Mouse (Mus musculus): ENCODE results near the gene Olfr1564. TPM values are rescaled to one million over a fixed set of nuclear protein-coding genes. Genes with fewer than 3 reads are reported as not detected.
A peak's percentile ranks its signal among the peaks of the same experiment; 100 is the strongest.
"Not testable (repeated sequence)": the region's sequence is repeated elsewhere in the genome, so short reads cannot be mapped to it uniquely, and the experiment has no call there.

Olfr1564 gene
- total RNA-seq (2014; rRNA removed) (0.07 TPM in 1 of 2 replicates, not detected in the other), polyA plus RNA-seq (2012; rRNA removed) (not detected in 2 replicates)

GRCm38 (mm10) chr17:33221590-33221989 lies at the start of gene Olfr1564:
Olfr1564 (minus strand) TSS chr17:33221690.
- 78% methylated on average over 2 of the region's 2 CpGs for WGBS
- no peak within 1 kb of the TSS for H3K9ac ChIP-seq (ENCODE audit: low read depth, low read length)

DNA sequence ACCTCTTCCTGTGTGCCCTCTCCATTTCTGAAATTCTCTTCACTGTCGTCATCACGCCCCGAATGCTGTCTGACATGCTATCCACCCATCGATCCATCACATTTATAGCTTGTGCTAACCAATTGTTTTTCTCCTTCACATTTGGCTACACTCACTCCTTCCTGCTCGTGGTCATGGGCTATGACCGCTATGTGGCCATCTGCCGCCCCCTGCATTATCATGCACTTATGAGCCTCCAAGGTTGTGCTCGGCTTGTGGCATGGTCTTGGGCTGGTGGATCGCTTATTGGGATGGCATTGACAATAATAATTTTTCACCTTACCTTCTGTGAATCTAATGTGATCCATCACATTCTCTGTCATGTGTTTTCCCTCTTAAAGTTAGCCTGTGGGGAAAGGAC lies 47.4 kb upstream of the Olfr1564 start:
- no peak for DNase-seq (ENCODE audit: extremely low read depth, low read depth, low spot score)
- no peaks in the 10 kb centered on the region for H3K36me3 ChIP-seq (ENCODE audit: control insufficient read depth, insufficient read depth, low read length)
- no peak overlapping the region for H3K27ac ChIP-seq (replicated peaks; ENCODE audit: insufficient read depth, low read depth, low read length)
- WGBS, result 84% methylated on average over 9 of the region's 9 CpGs
- H3K79me2 ChIP-seq (ENCODE audit: control insufficient read depth, insufficient read depth, low read length), result no peaks in the 10 kb centered on the region
- TF ChIP-seq POLR2A (IDR thresholded peaks at IDR 0.05; ENCODE audit: extremely low read depth, insufficient read depth, low read length), result no peak
- no peak for TF ChIP-seq CTCF (IDR thresholded peaks at IDR 0.05; ENCODE audit: low read depth, low read length)
- no peak overlapping the region for H3K9ac ChIP-seq (ENCODE audit: low read depth, low read length)
- H3K27me3 ChIP-seq (ENCODE audit: control insufficient read depth, insufficient read depth, low read length), result no peaks in the 10 kb centered on the region
- no peaks in the 10 kb centered on the region for H3K4me1 ChIP-seq (ENCODE audit: control insufficient read depth, insufficient read depth, low read length)
- no peak overlapping the region for H3K4me3 ChIP-seq (ENCODE audit: insufficient read depth, low read depth, low read length)

More at GRCm38 (mm10) chr17:33221590-33221989, at the start of gene Olfr1564:
- TF ChIP-seq CTCF (IDR thresholded peaks at IDR 0.05; ENCODE audit: low read depth, low read length), result no peak
- TF ChIP-seq POLR2A (IDR thresholded peaks at IDR 0.05; ENCODE audit: extremely low read depth, insufficient read depth, low read length), result no peak
- no peaks in the 10 kb centered on the region for H3K36me3 ChIP-seq (ENCODE audit: control insufficient read depth, insufficient read depth, low read length)
- DNase-seq (ENCODE audit: extremely low read depth, low read depth, low spot score), result no peak
- H3K79me2 ChIP-seq (ENCODE audit: control insufficient read depth, insufficient read depth, low read length), result no peaks in the 10 kb centered on the region
- H3K27ac ChIP-seq (replicated peaks; ENCODE audit: insufficient read depth, low read depth, low read length), result no peak within 1 kb of the TSS
- H3K4me3 ChIP-seq (ENCODE audit: insufficient read depth, low read depth, low read length), result no peak within 1 kb of the TSS
- no peaks in the 10 kb centered on the region for H3K27me3 ChIP-seq (ENCODE audit: control insufficient read depth, insufficient read depth, low read length)
- no peaks in the 10 kb centered on the region for H3K4me1 ChIP-seq (ENCODE audit: control insufficient read depth, insufficient read depth, low read length)

DNA sequence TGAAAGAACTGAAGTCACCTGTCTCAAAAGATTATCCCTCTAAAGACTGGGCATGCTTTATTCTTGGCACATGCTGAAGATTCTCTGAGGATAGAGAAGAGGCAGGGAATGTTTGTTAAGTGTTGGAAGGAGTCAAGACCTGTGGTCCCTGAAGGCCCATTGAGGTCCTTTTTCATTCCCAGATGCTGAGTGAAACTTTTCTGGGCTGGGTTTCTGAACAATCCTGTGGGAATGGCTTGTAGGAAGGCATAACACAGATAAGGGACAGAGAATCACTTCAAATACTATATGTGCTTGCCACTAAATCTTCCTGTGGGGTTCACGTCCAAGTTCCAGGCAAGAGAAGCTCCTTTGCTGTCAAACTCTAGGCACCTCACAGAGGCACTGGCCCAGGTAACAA lies 42.9 kb upstream of the Olfr1564 start, which contains the start of gene Olfr63:
Gene Olfr63 (plus strand): TSS at position 301 of the 400 bp plus-strand sequence.
- DNase-seq (ENCODE audit: extremely low read depth, low read depth, low spot score), result no peak
- Histone ChIP-seq H3K27ac (replicated peaks; ENCODE audit: insufficient read depth, low read depth, low read length) (no peak within 1 kb of the TSS), H3K79me2 (ENCODE audit: control insufficient read depth, insufficient read depth, low read length) (no peaks in the 10 kb centered on the region), H3K4me1 (ENCODE audit: control insufficient read depth, insufficient read depth, low read length) (no peaks in the 10 kb centered on the region), H3K36me3 (ENCODE audit: control insufficient read depth, insufficient read depth, low read length) (no peaks in the 10 kb centered on the region), H3K4me3 (ENCODE audit: insufficient read depth, low read depth, low read length) (no peak within 1 kb of the TSS), H3K9ac (ENCODE audit: low read depth, low read length) (no peak within 1 kb of the TSS), H3K27me3 (ENCODE audit: control insufficient read depth, insufficient read depth, low read length) (no peaks in the 10 kb centered on the region)
- 76% methylated on average over 1 of the region's 1 CpGs for WGBS
- TF ChIP-seq CTCF (IDR thresholded peaks at IDR 0.05; ENCODE audit: low read depth, low read length), result no peak
- TF ChIP-seq POLR2A (IDR thresholded peaks at IDR 0.05; ENCODE audit: extremely low read depth, insufficient read depth, low read length), result no peak

GRCm38 (mm10) chr17:33255319-33255657 lies 33.8 kb upstream of the Olfr1564 start:
- not testable (repeated sequence) for DNase-seq (ENCODE audit: extremely low read depth, low read depth, low spot score); H3K27ac ChIP-seq (replicated peaks; ENCODE audit: insufficient read depth, low read depth, low read length); H3K36me3 ChIP-seq (ENCODE audit: control insufficient read depth, insufficient read depth, low read length); H3K9ac ChIP-seq (ENCODE audit: low read depth, low read length); H3K4me3 ChIP-seq (ENCODE audit: insufficient read depth, low read depth, low read length); H3K4me1 ChIP-seq (ENCODE audit: control insufficient read depth, insufficient read depth, low read length); H3K79me2 ChIP-seq (ENCODE audit: control insufficient read depth, insufficient read depth, low read length); H3K27me3 ChIP-seq (ENCODE audit: control insufficient read depth, insufficient read depth, low read length)
- WGBS, result no CpG with 5 or more reads among the region's 2 CpGs

GRCm38 (mm10) chr17:33254530-33255318 lies 33.2 kb upstream of the Olfr1564 start, which contains the start of gene Zfp955a:
Zfp955a (minus strand) TSS chr17:33255145.
- not testable (repeated sequence) for H3K9ac ChIP-seq (ENCODE audit: low read depth, low read length); H3K27ac ChIP-seq (replicated peaks; ENCODE audit: insufficient read depth, low read depth, low read length); H3K36me3 ChIP-seq (ENCODE audit: control insufficient read depth, insufficient read depth, low read length); H3K4me3 ChIP-seq (ENCODE audit: insufficient read depth, low read depth, low read length); DNase-seq (ENCODE audit: extremely low read depth, low read depth, low spot score); H3K27me3 ChIP-seq (ENCODE audit: control insufficient read depth, insufficient read depth, low read length); H3K79me2 ChIP-seq (ENCODE audit: control insufficient read depth, insufficient read depth, low read length); H3K4me1 ChIP-seq (ENCODE audit: control insufficient read depth, insufficient read depth, low read length)
- 33% methylated on average over 1 of the region's 34 CpGs for WGBS

DNA sequence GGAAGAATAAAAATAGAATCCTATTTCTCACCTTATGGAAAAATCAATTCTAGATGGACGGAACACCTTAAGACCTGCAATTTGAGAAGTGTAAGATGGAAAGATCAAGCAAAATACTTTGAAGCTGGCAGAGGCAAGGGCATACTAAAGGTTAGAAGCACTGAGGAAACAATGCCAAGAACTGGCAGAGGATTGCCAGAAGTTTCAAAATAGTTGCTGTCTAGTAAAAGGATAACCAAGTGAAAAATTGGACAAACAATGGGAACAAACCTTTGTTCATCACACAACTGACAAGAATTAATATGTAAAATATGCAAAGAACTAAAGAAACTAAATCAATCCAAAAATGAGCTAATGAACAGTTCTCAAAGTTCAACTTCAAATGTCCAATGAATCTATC lies 15.2 kb upstream of the Olfr1564 start:
- H3K4me1 ChIP-seq (ENCODE audit: control insufficient read depth, insufficient read depth, low read length), result not testable (repeated sequence)
- DNase-seq (ENCODE audit: extremely low read depth, low read depth, low spot score), result peak; percentile 87
- WGBS, result 28% methylated on average over 1 of the region's 1 CpGs

GRCm38 (mm10) chr17:33191002-33191401 lies 30.5 kb downstream of the Olfr1564 start, which contains the start of gene Olfr239:
Olfr239 (plus strand) TSS chr17:33191302.
- not testable (repeated sequence) for H3K9ac ChIP-seq (ENCODE audit: low read depth, low read length); H3K4me3 ChIP-seq (ENCODE audit: insufficient read depth, low read depth, low read length); H3K27me3 ChIP-seq (ENCODE audit: control insufficient read depth, insufficient read depth, low read length); H3K4me1 ChIP-seq (ENCODE audit: control insufficient read depth, insufficient read depth, low read length); H3K27ac ChIP-seq (replicated peaks; ENCODE audit: insufficient read depth, low read depth, low read length); DNase-seq (ENCODE audit: extremely low read depth, low read depth, low spot score); H3K36me3 ChIP-seq (ENCODE audit: control insufficient read depth, insufficient read depth, low read length); H3K79me2 ChIP-seq (ENCODE audit: control insufficient read depth, insufficient read depth, low read length)
- WGBS, result no CpG with 5 or more reads among the region's 2 CpGs

More for the DNA sequence above, 15.2 kb upstream of the Olfr1564 start:
- not testable (repeated sequence) for H3K4me3 ChIP-seq (ENCODE audit: insufficient read depth, low read depth, low read length); H3K36me3 ChIP-seq (ENCODE audit: control insufficient read depth, insufficient read depth, low read length); H3K27me3 ChIP-seq (ENCODE audit: control insufficient read depth, insufficient read depth, low read length); H3K9ac ChIP-seq (ENCODE audit: low read depth, low read length); H3K27ac ChIP-seq (replicated peaks; ENCODE audit: insufficient read depth, low read depth, low read length); H3K79me2 ChIP-seq (ENCODE audit: control insufficient read depth, insufficient read depth, low read length)

GRCm38 (mm10) chr17:33168147-33168546 lies 53.3 kb downstream of the Olfr1564 start, which contains the start of gene Olfr55:
Olfr55 (plus strand) TSS chr17:33168447.
- WGBS, result 73% methylated on average over 1 of the region's 1 CpGs
- H3K79me2 ChIP-seq (ENCODE audit: control insufficient read depth, insufficient read depth, low read length); DNase-seq (ENCODE audit: extremely low read depth, low read depth, low spot score); H3K36me3 ChIP-seq (ENCODE audit: control insufficient read depth, insufficient read depth, low read length); H3K27ac ChIP-seq (replicated peaks; ENCODE audit: insufficient read depth, low read depth, low read length); H3K4me3 ChIP-seq (ENCODE audit: insufficient read depth, low read depth, low read length); H3K4me1 ChIP-seq (ENCODE audit: control insufficient read depth, insufficient read depth, low read length); H3K9ac ChIP-seq (ENCODE audit: low read depth, low read length); H3K27me3 ChIP-seq (ENCODE audit: control insufficient read depth, insufficient read depth, low read length): not testable (repeated sequence)

Data from liver, adult 2 months (tissue).